Mouse (Mus musculus): ENCODE measurements at regions not wholly inside any gene's neighbourhood (a gene's known extent, or its start where the extent isn't known, plus 50 kb on each side); places are given as distances from the start of the nearest gene placed in this dataset.

DNA sequence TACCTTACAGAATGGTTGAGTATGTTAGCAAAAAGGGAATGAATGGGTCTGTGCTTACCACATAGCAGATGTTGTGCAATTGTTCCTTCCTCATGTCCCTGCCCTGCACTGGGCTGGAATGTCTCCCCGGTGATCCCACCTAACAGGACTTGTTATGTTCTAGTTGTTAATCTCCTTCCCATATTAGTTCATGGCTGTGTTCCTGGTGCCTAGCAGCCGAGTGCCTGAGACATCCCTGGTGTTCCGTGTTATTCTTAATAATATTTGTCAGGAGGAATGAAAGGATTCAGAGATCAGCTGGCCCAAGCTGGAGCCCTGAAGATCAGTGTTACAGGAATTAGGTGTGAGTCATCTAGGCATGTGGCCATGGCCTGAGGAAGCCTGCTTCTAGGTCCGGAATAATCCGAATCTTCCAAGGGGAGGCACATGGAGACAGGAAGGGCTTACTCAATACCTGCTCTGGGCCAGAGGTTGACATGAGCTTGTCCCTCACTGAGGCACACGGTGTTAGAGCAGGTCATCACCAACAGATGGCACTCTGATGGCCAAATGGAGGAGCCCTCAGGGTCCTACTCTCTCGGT lies 171.2 kb downstream of the 4933412E24Rik start:
- in situ Hi-C loops (cut with MboI; ENCODE audit: low sequenced_read_pairs) = no loop called here

DNA sequence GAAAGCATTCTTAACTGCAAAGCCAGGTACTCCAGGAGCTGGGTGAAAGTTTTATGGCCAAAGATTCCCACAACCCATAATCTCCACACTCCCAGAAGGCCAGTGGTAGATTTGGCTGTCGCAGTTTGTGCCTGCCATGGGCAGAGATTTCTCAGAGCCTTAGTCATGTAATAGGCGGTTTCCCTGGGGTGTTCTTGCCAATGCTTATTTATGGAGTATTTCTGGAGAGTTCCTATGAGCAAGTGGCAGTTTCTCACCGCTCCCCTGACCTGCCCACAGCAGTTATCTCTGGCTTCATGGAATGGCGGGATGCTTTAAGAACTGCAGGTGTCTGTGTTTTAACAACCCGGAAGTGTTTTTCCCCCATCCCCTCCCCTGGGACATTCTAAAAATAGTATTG lies 179.8 kb downstream of the 4933412E24Rik start:
- in situ Hi-C loops (cut with MboI; ENCODE audit: low sequenced_read_pairs) = no loop called here

DNA sequence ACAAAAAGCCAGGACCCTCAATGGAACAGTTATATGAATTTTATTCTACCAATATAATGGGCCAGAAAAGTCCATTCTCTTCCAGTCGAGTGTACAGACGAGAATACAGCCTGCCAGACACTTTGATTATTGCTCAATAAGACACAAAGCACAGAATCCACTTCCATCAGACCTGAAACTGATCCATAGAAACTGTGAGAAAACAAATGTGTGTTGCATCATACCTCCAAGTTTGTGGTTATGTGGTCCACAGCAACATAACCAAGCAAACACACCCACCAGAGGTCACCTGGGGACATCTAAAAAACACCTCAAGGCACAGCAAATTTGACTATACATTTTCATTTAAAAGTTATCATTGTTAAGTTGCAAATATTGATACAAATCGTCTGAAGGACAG lies 183.2 kb downstream of the 4933412E24Rik start:
- in situ Hi-C loops (cut with MboI; ENCODE audit: low sequenced_read_pairs) = no loop called here

DNA sequence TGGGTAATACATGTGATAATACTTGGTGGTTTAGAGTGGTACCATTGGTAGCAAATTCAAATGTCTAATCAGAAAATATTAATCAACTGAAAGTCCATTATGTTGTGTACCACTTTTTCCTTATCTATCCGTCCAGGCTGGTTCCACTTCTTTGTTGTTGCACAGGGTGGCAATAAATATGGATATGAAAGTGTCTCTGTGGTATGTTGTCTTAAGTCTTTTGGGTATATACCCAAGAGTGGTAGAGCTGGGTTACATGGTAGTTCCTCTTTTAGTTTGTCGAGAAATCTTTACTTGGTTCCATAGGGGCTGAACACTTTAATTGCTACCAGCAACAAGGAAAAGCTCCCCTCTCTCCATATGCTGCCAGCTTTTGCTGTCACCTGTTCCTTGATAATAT lies 184.9 kb downstream of the 4933412E24Rik start:
- in situ Hi-C loops (cut with MboI; ENCODE audit: low sequenced_read_pairs) = no loop called here

DNA sequence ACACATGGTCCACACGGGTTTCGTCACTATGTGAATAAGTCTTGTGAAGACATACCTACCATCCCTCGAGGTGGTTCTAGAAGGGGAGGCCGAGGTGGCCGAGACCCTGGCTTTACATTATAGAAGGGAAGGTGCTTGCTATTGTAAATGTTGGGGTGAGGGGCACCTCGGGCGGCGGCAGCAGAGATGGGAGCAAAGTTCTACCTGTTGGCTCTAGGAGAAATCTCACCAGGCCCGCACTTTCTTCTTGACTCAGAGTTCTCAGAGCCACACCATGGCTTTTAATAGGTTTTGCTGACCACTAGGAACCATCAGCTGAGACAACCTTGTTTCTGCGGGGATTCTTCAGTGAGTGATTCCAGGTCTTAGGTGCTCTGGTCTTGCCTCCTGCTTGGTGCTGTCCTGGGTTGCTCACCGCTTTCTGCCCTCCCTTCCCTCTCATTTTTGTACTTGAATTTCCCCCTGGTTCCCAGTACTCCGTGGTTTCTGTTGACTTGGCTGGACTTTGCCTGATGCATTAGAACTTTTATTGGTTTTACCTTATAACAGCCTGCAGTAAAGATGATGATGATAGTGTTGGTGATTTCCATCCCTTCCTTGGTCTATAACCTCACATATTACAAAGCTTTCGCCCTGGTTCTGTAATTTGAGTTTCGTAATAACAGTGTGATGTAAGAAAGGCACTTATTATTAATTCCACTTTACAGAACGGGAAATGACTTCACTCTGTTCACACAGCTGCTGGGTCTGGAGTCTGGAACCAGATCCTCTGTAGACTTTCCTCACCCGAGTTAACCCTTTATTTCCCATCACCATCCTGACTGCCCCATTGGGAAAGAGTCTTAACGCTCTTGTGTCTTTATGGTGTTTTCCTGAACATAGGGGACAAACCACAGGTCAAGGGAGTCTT lies 185.6 kb downstream of the 4933412E24Rik start:
- in situ Hi-C loops (cut with MboI; ENCODE audit: low sequenced_read_pairs) = no loop called here

DNA sequence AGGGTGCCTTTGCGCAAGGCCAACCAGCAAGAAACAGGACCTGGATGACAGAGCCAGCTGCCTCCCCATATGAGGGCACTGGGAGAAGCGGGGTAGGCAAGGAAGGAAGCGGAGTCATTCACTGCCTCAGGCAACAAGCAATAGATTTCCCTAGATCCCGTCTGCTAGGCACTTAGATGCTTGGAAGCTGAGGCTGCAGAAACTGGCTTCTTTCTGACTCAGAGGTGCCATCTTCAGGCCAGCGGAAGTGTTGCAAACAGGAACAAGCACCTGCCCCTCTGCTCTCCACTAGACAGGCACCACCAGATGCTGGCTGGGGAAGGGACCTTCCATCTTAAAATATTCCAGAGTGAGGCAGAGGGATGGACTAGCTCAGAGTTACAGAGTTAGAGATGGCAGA lies 188.0 kb downstream of the 4933412E24Rik start:
- in situ Hi-C loops (cut with MboI; ENCODE audit: low sequenced_read_pairs) = loop anchor here (10.0 kb wide), 1 partner anchor 434 kb away; no protein-coding TSS in a partner anchor

DNA sequence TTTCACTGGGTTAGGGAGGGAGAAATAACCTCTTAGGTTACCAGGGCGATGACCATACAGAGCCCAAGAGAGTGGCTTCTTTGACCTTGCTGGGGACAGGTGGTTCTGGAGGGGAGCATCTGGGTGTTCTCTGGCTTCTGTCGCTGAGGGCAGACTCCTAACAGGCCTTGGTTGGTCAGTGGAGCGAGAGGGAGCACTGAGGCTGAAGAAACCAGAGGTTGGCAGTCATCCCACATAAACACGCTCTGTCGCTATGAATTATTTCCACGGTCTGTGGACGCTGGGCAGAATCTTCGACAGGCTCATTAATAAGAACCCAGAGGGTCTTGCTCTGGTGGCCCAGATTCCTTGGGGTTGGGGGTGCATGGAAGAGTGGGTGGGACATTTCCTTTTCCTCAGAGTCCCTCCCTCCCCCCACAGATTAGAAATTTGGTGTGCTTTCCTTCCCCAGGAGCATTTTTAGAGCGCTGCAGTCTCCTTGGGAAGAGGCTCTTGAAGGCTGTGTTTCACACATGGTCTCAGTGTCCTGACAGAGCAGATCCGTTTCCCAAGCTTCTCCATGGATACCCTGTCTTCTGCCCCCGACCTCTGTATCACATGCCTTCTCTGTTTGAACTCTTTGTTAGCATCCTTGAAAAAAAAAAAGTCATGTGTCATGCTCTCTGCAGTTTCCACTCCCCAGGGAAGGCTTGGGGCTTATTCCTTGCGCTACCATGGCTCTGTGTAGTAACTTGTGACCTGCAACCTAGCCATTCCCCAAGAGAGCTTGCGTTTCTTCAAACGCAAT lies 190.1 kb downstream of the 4933412E24Rik start:
- in situ Hi-C loops (cut with MboI; ENCODE audit: low sequenced_read_pairs) = loop anchor here (10.0 kb wide), 1 partner anchor 432 kb away; no protein-coding TSS in a partner anchor

DNA sequence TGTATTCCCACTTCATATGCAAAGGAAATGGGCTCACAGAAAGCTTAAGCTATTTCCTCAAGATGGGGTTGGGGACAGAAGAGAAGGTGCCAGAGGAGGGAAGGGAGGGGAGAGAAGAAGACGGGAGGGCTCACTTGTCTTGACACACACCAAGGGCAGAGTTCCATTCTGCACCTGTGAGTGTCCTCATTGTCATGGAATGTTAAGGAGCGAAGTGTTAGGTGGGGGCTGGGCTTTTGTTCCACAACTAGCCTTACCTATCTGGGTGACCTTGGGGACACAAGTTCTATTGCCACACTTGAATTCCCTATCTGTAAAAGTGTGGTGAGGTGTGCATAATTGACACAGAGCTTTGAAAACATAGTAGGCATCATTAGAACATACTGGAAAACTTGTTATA lies 192.5 kb downstream of the 4933412E24Rik start:
- in situ Hi-C loops (cut with MboI; ENCODE audit: low sequenced_read_pairs) = loop anchor here (10.0 kb wide), 1 partner anchor 429 kb away; no protein-coding TSS in a partner anchor

DNA sequence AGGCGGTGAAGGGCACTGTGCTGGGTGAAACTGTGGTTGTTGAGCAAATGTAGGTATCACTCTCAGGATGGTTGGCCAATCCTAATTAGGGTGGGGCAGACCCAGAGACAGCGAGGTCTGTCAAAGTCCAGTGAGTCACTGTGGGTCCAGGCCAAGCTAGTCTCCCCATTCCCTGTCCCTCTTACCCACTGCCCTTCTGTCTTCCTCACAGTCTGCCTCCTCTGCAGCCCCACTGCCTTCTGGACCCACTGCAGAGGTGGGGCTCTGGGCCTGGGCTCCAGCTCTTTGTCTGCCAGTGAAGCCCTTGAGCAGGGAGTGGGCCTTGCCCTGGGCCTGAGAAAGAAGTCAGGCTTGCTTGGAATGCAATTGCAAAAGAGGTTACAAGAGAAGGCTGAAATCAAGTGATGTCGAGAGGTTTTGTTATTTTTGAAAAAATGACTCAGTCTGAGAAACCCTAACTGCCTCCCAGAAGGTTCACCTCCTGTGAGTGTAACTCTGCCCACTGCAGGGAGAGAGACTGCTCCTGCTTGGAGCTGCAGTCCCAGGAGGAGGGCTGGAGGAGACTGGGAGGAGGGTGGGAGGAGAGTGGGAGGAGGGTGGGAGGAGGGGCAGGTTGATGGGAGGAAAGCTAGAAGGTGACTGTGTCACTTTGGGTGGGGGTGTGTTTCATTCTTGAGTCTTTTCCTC lies 193.3 kb downstream of the 4933412E24Rik start:
- in situ Hi-C loops (cut with MboI; ENCODE audit: low sequenced_read_pairs) = loop anchor here (10.0 kb wide), 1 partner anchor 428 kb away; no protein-coding TSS in a partner anchor

DNA sequence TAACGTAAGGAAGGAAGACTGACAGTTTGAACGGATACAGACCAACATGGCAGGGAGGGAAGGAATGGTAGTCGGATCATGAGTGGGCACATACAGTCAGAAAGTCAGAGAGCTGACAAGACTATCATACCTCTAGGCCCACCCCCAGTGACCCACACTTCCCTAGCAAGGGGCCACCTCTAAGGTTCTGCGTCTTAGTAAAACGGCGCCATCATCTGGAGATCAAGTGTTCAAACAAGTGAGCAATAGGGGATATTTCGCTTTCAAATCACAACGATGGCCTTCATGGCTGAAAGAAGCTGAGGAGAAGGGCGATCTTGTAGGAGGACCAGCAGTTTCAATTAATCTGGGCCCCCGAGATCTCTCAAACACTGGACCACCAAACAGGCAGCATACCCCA lies 196.1 kb downstream of the 4933412E24Rik start:
- in situ Hi-C loops (cut with MboI; ENCODE audit: low sequenced_read_pairs) = loop anchor here (10.0 kb wide), 1 partner anchor 426 kb away; no protein-coding TSS in a partner anchor

DNA sequence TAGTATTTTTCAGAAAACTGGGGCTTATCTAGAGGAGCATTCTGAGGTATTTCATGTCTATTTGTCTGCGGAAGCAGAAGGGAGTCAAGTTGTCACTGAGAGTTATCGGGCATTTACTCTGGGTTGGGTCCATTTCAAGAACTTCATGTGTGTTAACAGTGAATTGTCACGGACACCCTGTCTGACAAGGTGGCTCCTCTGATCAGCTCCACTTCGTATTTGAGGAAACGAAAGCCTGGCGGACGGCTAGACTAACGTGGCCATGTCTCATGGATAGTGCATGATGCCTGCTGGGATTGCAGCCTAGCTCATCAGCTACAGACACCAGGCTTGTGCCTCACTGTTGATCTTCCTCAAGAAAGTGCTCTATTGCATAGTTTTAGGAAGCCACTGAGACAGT lies 200.4 kb downstream of the 4933412E24Rik start:
- in situ Hi-C loops (cut with MboI; ENCODE audit: low sequenced_read_pairs) = no loop called here

DNA sequence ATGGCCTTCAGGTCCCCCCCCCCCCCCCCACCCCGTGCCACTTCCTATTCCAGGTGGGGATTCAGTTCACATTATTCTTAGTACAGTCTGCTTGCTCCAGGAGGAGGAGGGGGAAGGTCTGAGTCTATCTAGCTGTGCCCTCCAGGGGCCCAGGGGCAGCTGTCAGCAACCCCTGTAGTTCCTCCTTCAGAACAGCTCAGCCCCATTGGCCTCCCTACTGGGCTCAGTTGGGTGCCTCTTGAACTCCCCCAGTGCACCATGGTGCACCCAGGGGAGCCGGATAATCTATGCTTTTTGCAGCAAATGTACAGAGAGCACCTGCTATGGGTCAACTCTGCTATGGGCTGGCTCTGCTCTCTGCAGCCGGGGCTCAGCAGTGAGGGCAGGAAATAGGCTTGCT lies 204.8 kb downstream of the 4933412E24Rik start:
- in situ Hi-C loops (cut with MboI; ENCODE audit: low sequenced_read_pairs) = no loop called here

DNA sequence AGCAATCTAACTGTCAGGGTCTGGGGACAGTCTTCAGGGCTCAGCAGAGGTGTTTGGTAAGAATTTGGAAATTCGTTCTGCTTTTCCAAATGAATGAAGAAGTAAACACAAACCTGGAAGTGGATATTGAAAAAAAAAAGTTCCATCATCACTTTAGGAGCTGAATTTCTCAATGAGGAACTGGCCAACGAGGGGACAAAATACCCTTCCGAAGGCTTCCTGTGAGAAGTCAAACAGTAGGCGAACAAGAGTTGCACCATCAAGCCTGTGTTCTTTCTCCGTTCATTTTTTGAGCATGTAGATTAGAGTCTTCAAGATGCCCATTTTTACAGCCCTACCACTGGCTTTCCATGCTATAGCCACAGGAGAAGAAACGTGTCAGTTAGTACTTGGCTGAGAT lies 207.1 kb downstream of the 4933412E24Rik start:
- in situ Hi-C loops (cut with MboI; ENCODE audit: low sequenced_read_pairs) = no loop called here

DNA sequence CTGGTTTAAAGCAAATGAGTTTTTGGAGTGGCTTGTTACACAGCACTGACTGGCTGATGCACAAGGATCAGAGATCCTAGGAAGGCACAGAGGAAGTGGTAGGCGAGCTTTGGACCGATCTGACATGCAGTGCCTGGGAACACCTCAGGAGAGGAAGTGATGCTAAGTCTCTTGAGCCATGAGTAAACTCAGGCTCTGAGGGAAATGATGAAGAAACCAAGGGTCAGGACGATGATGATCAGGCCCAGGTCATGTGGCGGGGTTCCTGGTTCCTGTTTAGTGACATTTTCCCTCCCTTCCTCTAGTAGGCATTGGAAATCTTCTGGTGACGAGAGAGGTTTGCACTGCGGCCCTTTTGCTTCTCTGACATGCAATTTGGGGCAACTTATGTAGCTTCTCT lies 208.7 kb downstream of the 4933412E24Rik start:
- in situ Hi-C loops (cut with MboI; ENCODE audit: low sequenced_read_pairs) = no loop called here

DNA sequence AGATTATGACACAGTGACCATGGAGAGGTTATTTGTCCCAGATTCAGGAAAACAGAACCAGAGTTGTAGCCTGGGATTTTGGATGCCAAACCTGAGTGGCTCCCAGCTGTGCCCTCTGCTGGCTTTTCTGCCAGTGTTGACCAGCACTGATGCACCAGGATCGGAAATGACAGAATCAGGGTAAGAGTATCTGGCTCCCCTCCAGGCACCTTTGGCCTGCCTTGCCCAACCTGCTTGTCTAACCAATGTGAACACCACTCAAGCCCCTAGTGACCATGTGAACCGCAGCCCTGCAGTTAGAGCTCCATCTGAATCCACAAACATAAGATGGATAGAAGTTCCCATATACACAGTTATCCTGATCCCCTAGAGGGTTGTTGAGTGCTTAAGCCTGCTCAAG lies 210.6 kb downstream of the 4933412E24Rik start:
- in situ Hi-C loops (cut with MboI; ENCODE audit: low sequenced_read_pairs) = no loop called here

DNA sequence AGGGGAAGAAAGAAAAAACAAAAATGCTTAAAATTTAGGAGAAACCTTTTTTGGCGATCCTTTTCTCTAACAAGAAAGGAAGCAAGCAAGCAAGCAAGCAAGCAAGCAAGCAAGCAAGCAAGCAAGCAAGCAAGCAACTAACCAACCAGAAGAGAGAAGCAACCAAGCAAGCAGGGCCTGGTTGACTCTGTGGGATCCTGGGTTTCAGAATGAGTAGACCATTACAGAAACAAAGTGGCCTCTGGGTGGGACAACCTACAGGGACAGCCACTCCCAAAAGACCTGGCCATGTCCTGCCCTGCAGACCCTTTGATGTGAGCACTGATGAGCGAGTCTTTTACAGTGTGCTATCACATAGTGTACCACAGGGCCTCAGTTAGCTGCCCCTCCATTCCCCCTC lies 211.6 kb downstream of the 4933412E24Rik start:
- in situ Hi-C loops (cut with MboI; ENCODE audit: low sequenced_read_pairs) = no loop called here

DNA sequence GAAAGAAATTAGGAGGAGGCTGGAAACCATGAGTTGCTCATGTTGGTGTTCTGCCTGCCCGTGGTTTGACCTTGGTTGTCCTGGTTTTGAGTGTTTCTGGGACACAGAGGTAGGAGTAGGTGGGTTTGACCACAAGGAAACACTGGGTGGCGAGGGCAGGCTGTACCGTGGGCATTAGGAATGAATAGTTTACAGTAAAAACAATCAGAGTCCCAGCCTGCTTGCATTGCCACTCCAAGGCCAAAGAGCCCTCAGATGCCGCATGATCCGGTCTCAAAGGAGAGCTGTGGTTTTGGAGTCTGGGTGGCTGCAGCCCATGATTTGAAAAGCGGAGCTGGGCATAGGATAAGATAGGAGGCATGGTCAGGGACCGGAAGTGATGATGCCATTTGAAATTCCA lies 212.0 kb downstream of the 4933412E24Rik start:
- in situ Hi-C loops (cut with MboI; ENCODE audit: low sequenced_read_pairs) = no loop called here

DNA sequence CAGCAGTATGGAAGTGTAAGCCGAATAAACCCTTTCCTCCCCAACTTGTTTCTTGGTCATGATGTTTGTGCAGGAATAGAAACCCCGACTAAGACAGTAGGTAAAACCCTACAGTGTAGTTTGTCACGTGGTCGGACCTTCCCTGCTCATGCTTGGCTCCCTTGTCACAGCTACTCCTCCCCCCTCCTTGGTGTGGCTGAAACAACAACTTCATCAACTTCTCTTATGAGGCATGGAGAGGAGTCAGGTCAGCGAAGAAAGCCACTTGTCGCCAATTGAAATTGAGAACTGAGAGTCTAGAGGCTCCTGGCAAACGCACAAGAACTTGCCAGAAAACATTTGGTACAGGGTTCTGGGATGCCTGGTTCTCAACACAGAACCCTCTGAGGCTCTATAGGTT lies 214.1 kb downstream of the 4933412E24Rik start:
- in situ Hi-C loops (cut with MboI; ENCODE audit: low sequenced_read_pairs) = no loop called here

DNA sequence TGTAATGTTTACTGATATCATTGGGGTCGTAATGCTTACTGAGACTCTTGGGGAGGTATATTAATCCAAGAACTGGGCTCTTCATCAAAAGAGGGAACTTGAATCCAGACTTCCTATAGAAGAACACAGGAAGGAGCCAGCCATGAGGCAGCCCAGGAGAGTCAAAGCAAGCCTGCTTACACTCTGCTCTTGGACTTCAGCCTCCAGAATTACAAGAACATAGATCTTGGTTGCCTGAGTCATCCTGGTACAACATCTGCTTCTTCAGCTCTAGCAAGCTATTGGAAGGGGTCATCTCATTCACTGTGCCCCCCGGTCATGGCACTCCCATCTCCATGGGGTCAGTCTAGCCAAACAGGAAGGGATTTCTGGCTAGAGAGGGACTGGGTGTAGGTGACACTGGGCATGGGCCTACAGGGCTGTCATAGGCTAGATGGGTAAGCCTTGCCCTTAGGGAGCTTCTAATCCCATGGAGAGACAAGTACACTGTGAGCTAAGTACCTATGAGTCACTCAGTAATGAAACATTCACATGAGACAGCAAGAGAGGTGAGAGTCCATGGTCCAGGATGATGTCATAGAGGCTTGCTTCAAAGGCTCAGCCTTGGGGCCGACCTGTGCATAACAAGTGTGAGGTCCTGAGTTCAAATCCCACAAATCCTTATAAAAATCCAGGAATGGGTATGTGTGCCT lies 217.1 kb downstream of the 4933412E24Rik start:
- in situ Hi-C loops (cut with MboI; ENCODE audit: low sequenced_read_pairs) = no loop called here

DNA sequence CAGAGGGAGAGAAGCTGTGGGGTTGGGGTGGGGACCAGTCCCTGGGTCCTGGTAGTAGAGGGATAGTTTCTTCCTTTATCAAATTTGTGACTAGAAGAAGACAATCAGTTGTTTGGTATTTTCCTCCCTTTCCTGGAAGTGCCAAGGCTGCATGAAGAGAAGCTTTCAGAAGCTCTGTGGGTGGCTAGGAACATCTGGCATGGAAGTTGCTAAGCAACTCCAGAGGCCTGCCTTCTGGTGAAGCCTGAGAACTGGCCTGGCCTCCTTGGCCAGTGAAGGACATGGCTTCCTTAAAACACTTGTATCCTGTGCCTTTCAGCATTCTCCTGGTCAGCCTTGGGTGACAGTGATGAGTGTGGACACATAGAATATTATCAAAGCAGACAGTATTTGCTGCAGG lies 217.9 kb downstream of the 4933412E24Rik start:
- in situ Hi-C loops (cut with MboI; ENCODE audit: low sequenced_read_pairs) = no loop called here

All from CH12F3 (cell line).